Mouse (Mus musculus): Measurements from ENCODE around the gene A830031A19Rik. TPM values are rescaled to one million over a fixed set of nuclear protein-coding genes. Genes with fewer than 3 reads are reported as not detected.

A830031A19Rik gene
- polyA plus RNA-seq, 1 experiment from 2014 or later = not detected

- WGBS = under 1% methylated on average over 43 of the region's 43 CpGs
- Histone ChIP-seq H3K4me2 (peak overlapping the region; percentile 78), H3K4me3 (peak overlapping the region; percentile 81), H3K9me3 (no peaks in the 10 kb centered on the region), H3K27ac (replicated peaks) (peak overlapping the region; percentile 99), H3K27me3 (no peaks in the 10 kb centered on the region), H3K4me1 (replicated peaks) (peaks cover 52% of the 10 kb centered on the region), H3K9ac (peak overlapping the region; percentile 98), H3K36me3 (peaks cover 18% of the 10 kb centered on the region)
- ATAC-seq (ENCODE audit: low read depth) = 0 out of 2 replicates have a peak, but pooled peaks have one; percentile 4
Measured at GRCm38 (mm10) chr11:24081687-24082384, 7.0 kb upstream of the A830031A19Rik start.

GRCm38 (mm10) chr11:24081016-24081686 lies 6.3 kb upstream of the A830031A19Rik start:
- Histone ChIP-seq H3K4me3 (peak overlapping the region; percentile 81), H3K4me2 (peak overlapping the region; percentile 78), H3K9me3 (no peaks in the 10 kb centered on the region), H3K9ac (peak overlapping the region; percentile 98), H3K36me3 (peaks cover 11% of the 10 kb centered on the region), H3K27me3 (no peaks in the 10 kb centered on the region), H3K4me1 (replicated peaks) (peaks cover 45% of the 10 kb centered on the region), H3K27ac (replicated peaks) (peak overlapping the region; percentile 99)
- ATAC-seq (ENCODE audit: low read depth) = peak; percentile 70
- WGBS = under 1% methylated on average over 35 of the region's 35 CpGs

GRCm38 (mm10) chr11:24080541-24080940 lies 5.7 kb upstream of the A830031A19Rik start:
- H3K27me3 ChIP-seq = no peaks in the 10 kb centered on the region
- peak overlapping the region; percentile 99 for H3K27ac ChIP-seq (replicated peaks)
- whole genome bisulfite sequencing = under 1% methylated on average over 28 of the region's 30 CpGs
- peaks cover 40% of the 10 kb centered on the region for H3K4me1 ChIP-seq (replicated peaks)
- H3K4me2 ChIP-seq = peak overlapping the region; percentile 78
- peak; percentile 51 for ATAC-seq (ENCODE audit: low read depth)
- H3K36me3 ChIP-seq = peaks cover 5% of the 10 kb centered on the region
- no peaks in the 10 kb centered on the region for H3K9me3 ChIP-seq
- H3K4me3 ChIP-seq = peak overlapping the region; percentile 81
- peak overlapping the region; percentile 98 for H3K9ac ChIP-seq

- Histone ChIP-seq H3K4me2 (peak overlapping the region; percentile 78), H3K9ac (peak overlapping the region; percentile 98), H3K27ac (replicated peaks) (peak overlapping the region; percentile 99), H3K27me3 (no peaks in the 10 kb centered on the region), H3K9me3 (no peaks in the 10 kb centered on the region), H3K4me1 (replicated peaks) (peaks cover 41% of the 10 kb centered on the region), H3K4me3 (peak overlapping the region; percentile 81), H3K36me3 (no peaks in the 10 kb centered on the region)
- WGBS = 1% methylated on average over 43 of the region's 43 CpGs
- no peak for ATAC-seq (ENCODE audit: low read depth)
Measured at GRCm38 (mm10) chr11:24079392-24080391, 4.8 kb upstream of the A830031A19Rik start.

DNA sequence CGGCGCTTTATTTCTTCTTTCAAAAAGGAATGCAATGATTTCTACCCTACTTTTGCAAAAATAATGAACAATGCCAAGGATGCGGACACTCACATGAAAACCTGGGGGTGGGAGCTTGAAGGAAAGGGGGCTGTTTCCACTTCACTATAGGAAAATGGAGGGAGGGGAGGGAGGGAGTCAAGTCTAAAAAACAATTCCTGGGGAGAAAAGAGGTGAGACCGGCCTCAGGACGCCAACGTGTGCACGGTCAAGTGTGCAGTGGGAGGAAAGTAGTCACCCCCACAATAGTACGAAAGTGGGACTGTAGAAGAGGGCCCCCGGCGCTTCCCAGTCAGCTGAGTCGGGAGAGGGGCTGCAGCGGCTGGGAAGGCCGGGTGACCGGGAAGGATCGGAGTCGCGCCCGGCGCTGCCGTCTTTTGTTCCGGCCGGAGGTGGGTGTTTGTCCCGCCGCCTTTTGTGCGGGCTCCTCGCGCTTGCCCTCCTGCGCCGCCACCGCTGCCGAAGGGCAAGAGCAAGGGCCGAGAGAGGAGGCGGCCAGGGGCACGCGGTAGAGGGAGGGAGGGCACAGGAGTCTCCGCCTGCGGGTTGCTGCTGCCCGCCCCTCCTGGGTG lies 4.0 kb upstream of the A830031A19Rik start:
- WGBS = under 1% methylated on average over 38 of the region's 38 CpGs
- H3K9ac ChIP-seq = peak overlapping the region; percentile 98
- H3K4me2 ChIP-seq = peak overlapping the region; percentile 78
- no peaks in the 10 kb centered on the region for H3K36me3 ChIP-seq
- no peaks in the 10 kb centered on the region for H3K27me3 ChIP-seq
- peak overlapping the region; percentile 81 for H3K4me3 ChIP-seq
- H3K9me3 ChIP-seq = no peaks in the 10 kb centered on the region
- no peak for ATAC-seq (ENCODE audit: low read depth)
- H3K4me1 ChIP-seq (replicated peaks) = peaks cover 43% of the 10 kb centered on the region
- peak overlapping the region; percentile 99 for H3K27ac ChIP-seq (replicated peaks)

DNA sequence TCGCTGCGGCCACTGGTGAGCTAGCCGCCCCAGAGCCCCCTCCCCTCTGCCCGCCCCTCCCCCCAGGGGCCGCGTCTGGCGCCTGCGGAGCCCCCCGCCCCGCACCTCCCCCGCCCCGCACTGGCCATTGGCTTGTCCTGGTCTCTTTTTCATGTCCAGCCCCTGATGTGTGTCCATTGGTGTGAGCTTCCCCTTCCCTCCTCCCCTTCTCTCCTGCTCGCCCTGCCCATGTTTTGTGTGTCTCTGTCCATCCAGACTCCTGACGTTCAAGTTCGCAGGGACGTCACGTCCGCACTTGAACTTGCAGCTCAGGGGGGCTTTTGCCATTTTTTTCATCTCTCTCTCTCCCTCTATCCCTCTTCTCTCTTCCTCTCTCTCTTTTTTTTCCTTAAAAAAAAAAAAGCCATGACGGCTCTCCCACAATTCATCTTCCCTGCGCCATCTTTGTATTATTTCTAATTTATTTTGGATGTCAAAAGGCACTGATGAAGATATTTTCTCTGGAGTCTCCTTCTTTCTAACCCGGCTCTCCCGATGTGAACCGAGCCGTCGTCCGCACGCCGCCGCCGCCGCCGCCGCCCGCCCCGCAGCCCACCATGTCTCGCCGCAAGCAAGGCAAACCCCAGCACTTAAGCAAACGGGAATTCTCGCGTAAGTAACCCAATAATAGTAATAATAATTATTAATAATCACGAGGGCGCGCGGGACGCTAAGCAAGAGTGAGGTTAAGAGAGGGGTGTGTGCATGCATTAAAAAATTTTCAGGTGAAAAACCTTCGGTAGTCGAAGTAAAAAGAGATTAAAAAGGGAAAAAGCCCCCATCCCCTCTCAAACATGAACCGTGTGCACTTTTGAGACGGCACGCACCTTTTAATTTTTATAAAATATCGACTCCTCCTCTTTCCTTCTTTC lies 3.2 kb upstream of the A830031A19Rik start, which contains the start of gene Bcl11a:
Gene Bcl11a, plus strand, starts transcription at position 262 of the 911 bp plus-strand sequence.
- WGBS = under 1% methylated on average over 38 of the region's 51 CpGs

DNA sequence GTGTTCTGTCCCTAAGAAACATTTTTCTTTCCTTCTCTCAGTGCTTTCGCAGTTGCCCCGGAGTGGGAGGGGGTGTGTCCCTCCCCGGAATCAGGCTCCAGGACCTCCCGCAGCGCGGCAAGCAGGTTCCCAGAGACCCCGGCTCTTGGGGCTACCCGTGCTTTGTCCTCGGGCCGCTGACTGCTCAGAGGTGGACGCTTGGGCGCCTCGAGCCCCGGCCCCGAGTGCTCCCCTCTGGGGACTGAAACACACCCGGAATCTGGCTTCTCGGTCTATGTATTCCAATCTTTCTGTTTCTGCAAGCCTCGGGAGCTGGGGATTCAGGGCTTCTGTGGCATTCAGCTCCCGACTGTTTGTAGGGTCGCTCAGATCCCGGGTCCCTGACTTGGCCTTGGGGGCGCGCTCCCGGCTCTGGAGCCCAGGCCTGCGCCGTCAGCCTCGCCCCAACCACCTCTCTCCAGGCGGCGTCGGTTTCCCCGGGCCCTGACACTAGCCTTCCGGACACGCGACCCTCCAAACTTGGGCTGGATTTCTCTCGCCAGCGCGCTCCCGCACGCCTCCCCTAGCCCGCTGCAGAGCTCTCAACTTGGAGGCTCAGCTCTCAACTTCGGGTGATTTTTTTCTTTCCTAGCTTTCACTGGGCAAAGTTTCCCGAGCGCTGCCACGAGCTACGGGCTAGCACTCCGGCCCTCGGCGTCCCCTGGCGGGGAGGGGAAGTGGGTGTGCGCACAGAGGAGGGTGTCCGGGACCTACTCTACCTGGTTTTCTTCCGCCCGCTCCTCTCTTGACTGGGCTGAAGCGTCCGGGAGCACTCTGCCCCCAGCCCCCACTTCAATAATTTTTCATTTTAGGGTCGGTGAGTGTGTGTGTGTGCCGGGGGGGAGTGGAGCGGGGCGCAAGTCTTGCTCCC lies 2.2 kb upstream of the A830031A19Rik start:
- Histone ChIP-seq H3K4me1 (replicated peaks) (peaks cover 33% of the 10 kb centered on the region), H3K36me3 (no peaks in the 10 kb centered on the region), H3K9ac (peak overlapping the region; percentile 98), H3K4me3 (peak overlapping the region; percentile 81), H3K27ac (replicated peaks) (peak overlapping the region; percentile 99), H3K27me3 (no peaks in the 10 kb centered on the region), H3K4me2 (peak overlapping the region; percentile 78), H3K9me3 (no peaks in the 10 kb centered on the region)
- WGBS = under 1% methylated on average over 59 of the region's 59 CpGs
- peak; percentile 44 for ATAC-seq (ENCODE audit: low read depth)

More for the DNA sequence above, 3.2 kb upstream of the A830031A19Rik start, which contains the start of gene Bcl11a:
- Histone ChIP-seq H3K27me3 (no peaks in the 10 kb centered on the region), H3K9me3 (no peaks in the 10 kb centered on the region), H3K4me3 (peak within 1 kb of the TSS; percentile 81), H3K4me1 (replicated peaks) (peaks cover 42% of the 10 kb centered on the region), H3K4me2 (peak within 1 kb of the TSS; percentile 78), H3K9ac (peak within 1 kb of the TSS; percentile 98), H3K27ac (replicated peaks) (peak within 1 kb of the TSS; percentile 99), H3K36me3 (no peaks in the 10 kb centered on the region)
- ATAC-seq (ENCODE audit: low read depth) = peak; percentile 55

DNA sequence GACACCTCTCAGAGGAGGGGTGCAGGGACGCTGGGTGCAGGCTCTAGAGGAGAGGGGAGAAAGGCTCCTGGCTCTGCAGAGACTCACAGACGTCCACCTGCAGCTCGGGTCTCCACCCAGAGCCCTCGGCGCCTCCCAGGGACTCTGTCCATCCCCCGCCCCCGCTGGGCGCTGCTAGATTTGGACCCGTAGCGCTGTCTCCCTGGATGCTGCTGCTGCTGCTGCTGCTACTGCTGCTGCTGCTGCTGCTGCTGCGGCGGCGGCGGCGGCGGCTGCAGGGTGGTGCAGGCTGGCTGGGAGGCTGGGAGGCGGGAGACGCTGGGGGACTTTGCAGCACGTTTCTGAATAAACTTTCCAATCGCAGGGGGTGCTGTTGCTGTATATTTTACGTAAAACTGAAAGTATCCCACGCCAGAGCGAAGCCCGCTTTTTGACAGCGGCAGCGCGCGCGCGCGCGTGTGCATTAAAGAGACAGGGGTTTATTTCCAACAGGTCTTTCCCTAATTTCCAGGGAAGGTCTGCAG lies 1.3 kb upstream of the A830031A19Rik start:
- under 1% methylated on average over 32 of the region's 32 CpGs for WGBS
- Histone ChIP-seq H3K27ac (replicated peaks) (peak overlapping the region; percentile 99), H3K36me3 (no peaks in the 10 kb centered on the region), H3K9me3 (no peaks in the 10 kb centered on the region), H3K4me1 (replicated peaks) (peaks cover 32% of the 10 kb centered on the region), H3K27me3 (no peaks in the 10 kb centered on the region), H3K9ac (peak overlapping the region; percentile 98), H3K4me3 (peak overlapping the region; percentile 81), H3K4me2 (peak overlapping the region; percentile 78)
- ATAC-seq (ENCODE audit: low read depth) = peak; percentile 17; the same call in 1 of the 2 replicates

DNA sequence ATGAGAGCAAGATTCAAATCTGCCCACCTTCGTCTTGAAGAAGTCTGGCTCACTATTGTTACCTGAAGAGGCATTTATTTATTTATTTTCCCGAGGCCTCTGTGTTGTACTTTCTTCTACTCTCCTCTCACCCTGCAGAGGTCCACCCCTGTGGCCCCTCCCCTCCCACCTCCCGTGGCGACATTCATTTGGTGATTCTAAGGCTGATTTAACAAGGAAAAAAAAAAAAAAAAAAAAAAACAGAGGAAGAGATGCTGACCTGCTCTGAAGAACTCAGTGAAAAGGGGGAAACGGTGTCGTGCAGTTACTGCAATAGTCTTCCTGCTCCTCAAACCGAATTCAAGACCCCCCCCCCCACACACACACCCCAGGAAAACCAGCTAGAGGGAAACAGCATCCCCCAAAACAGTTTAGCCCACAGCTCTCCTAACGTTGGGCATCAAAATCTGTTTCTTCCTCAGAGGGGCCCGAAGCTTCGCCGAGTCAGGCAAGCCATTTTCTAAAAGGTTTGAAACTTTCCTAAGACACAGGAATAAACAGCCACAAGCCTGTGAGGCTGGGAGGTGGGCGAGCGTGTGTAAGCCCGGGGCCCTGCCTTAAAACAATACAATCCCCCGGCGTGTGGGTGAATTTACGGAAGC lies 752 bp upstream of the A830031A19Rik start:
- Histone ChIP-seq H3K27ac (replicated peaks) (peak overlapping the region; percentile 99), H3K4me3 (peak overlapping the region; percentile 81), H3K9ac (peak overlapping the region; percentile 98), H3K4me2 (peak overlapping the region; percentile 78), H3K27me3 (no peaks in the 10 kb centered on the region), H3K9me3 (no peaks in the 10 kb centered on the region), H3K4me1 (replicated peaks) (peaks cover 32% of the 10 kb centered on the region), H3K36me3 (no peaks in the 10 kb centered on the region)
- WGBS = under 1% methylated on average over 17 of the region's 17 CpGs
- no peak for ATAC-seq (ENCODE audit: low read depth)

Measured in neural tube, embryonic 13.5 days (tissue).